Mouse (Mus musculus) cortical plate, adult 2 months (tissue): ENCODE data around the gene Tle4. TPM values are rescaled to one million over a fixed set of nuclear protein-coding genes. Genes with fewer than 3 reads are reported as not detected.

Experiments
- H3K27ac ChIP-seq: fragments of 200-500 bp; 2 replicates; pipeline ENCODE4 v1.5.1; 2012; ENCODE audit warnings: low read length, control low read depth, inconsistent platforms; ENCODE audit not compliant: insufficient read depth
- H3K4me1 ChIP-seq: fragments of 200-500 bp; 2 replicates; pipeline ENCODE4 v1.6.1; 2011; ENCODE audit warnings: low read length; ENCODE audit not compliant: control insufficient read depth, insufficient read depth
- H3K4me3 ChIP-seq: fragments of 200-500 bp; 2 replicates; pipeline ENCODE4 v1.5.1; 2011; ENCODE audit warnings: mild to moderate bottlenecking, low read length, control low read depth; ENCODE audit not compliant: insufficient read depth
- CTCF ChIP-seq: fragments of 200-500 bp; IDR thresholded peaks from 2 replicates; pipeline ENCODE4 v1.5.1; 2011; ENCODE audit warnings: mild to moderate bottlenecking, control low read depth, low read length; ENCODE audit not compliant: insufficient read depth; ENCODE audit errors: extremely low read depth
- POLR2A ChIP-seq: fragments of 200-500 bp; IDR thresholded peaks from 2 replicates; pipeline ENCODE4 v1.6.1; 2011; ENCODE audit warnings: mild to moderate bottlenecking, low read length, control low read depth; ENCODE audit not compliant: insufficient read depth; ENCODE audit errors: extremely low read depth
- polyA plus RNA-seq: library from polyadenylated mRNA; depleted of rRNA; stranded (reverse); fragments of >200 nt; gene quantifications from 2 replicates; pipeline ENCODE4 v1.2.3, GENCODE M21; 2012

Gene Tle4
- polyA plus RNA-seq, 1 experiment, result 34.2 TPM

- H3K4me1 ChIP-seq, result no peaks in the 10 kb centered on the region
- H3K4me3 ChIP-seq, result no peak overlapping the region
- H3K27ac ChIP-seq, result no peak overlapping the region
- TF ChIP-seq POLR2A, result no peak
- no peak for TF ChIP-seq CTCF
Measured at GRCm38 (mm10) chr19:14447474-14447873, 150.4 kb downstream of the Tle4 start.

DNA sequence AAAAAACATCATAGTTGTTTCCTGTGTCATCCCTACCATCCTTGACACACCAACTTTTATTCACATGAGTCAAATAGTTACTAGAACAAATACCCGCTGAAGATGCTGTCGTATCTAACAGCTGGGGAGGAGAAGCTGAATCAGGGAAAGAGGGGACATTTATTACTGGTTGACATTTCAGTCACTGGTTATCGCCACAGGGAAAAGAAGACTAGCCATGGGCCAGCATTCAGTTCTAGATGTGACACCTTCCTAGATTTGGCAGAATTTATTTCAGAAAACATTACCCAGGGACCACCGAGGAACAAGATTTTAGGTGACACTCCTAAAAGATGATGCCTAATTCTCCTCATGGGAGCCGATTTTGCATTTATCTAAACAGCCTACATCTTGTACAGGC lies 156.0 kb downstream of the Tle4 start:
- no peaks in the 10 kb centered on the region for H3K4me1 ChIP-seq
- TF ChIP-seq POLR2A (no peak), CTCF (no peak)
- H3K27ac ChIP-seq, result no peak overlapping the region
- H3K4me3 ChIP-seq, result no peak overlapping the region

GRCm38 (mm10) chr19:14437226-14437625 lies 160.6 kb downstream of the Tle4 start:
- TF ChIP-seq POLR2A (no peak), CTCF (no peak)
- Histone ChIP-seq H3K27ac (no peak overlapping the region), H3K4me1 (no peaks in the 10 kb centered on the region; the same call in 1 of the 2 replicates), H3K4me3 (no peak overlapping the region)

DNA sequence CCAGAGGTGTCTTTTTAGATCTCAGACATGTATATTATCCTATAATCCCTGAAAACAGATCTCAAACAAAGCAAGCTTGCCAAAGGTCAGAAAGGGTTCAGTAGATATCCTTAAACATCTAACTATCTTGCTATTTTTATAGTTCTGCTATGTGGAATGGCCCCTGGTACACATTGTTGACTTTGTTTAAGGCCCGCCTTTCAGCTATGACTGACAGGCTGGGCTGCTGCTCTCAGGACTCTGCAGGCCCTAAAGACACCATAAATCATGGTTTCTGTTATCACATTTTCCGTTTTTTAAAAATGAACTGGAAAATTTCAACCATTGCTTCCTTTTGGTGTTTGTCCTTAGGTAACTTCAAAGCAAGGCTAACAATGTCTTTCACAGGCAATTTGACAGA lies 161.3 kb downstream of the Tle4 start:
- Histone ChIP-seq H3K4me3 (no peak overlapping the region), H3K27ac (no peak overlapping the region), H3K4me1 (no peaks in the 10 kb centered on the region; the same call in 1 of the 2 replicates)
- no peak for TF ChIP-seq POLR2A
- TF ChIP-seq CTCF, result no peak

- Histone ChIP-seq H3K4me1 (no peaks in the 10 kb centered on the region; the same call in 1 of the 2 replicates), H3K27ac (no peak overlapping the region), H3K4me3 (no peak overlapping the region)
- TF ChIP-seq POLR2A (no peak), CTCF (no peak)
Measured at GRCm38 (mm10) chr19:14435681-14436376, 162.0 kb downstream of the Tle4 start.

- no peaks in the 10 kb centered on the region; the same call in 1 of the 2 replicates for H3K4me1 ChIP-seq
- no peak overlapping the region for H3K27ac ChIP-seq
- no peak for TF ChIP-seq CTCF
- TF ChIP-seq POLR2A, result no peak
- H3K4me3 ChIP-seq, result no peak overlapping the region
Measured at GRCm38 (mm10) chr19:14433900-14434299, 164.0 kb downstream of the Tle4 start.

GRCm38 (mm10) chr19:14432436-14432835 lies 165.4 kb downstream of the Tle4 start:
- Histone ChIP-seq H3K4me1 (no peaks in the 10 kb centered on the region; the same call in 1 of the 2 replicates), H3K27ac (no peak overlapping the region), H3K4me3 (no peak overlapping the region)
- TF ChIP-seq CTCF (no peak), POLR2A (no peak)

DNA sequence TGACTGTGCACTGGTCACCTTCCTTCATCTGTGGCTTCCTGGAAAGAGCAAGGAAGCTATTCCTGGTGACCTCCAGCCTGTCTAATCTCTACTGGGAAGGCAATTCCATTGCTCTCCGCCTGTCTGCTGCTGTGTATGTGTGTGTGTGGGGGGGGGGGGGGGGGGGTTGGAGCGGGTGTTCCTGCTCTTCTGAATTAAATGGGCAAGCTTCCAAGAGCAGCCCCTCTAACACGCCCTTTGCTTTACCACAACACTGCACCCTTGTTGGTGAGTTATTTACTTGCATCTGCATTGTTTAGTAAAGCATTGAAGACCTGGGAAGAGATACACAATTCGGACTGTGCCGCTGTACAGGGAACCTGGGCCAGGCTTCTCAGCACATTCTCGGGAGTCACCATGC lies 170.9 kb downstream of the Tle4 start:
- TF ChIP-seq CTCF, result no peak
- Histone ChIP-seq H3K27ac (no peak overlapping the region), H3K4me3 (no peak overlapping the region), H3K4me1 (no peaks in the 10 kb centered on the region)

- TF ChIP-seq CTCF, result no peak
- TF ChIP-seq POLR2A, result no peak
- no peak overlapping the region for H3K4me3 ChIP-seq
Measured at GRCm38 (mm10) chr19:14426244-14426868, 171.5 kb downstream of the Tle4 start.

GRCm38 (mm10) chr19:14425122-14425521 lies 172.7 kb downstream of the Tle4 start:
- Histone ChIP-seq H3K4me3 (no peak overlapping the region), H3K27ac (no peak overlapping the region), H3K4me1 (no peaks in the 10 kb centered on the region)
- no peak for TF ChIP-seq POLR2A
- TF ChIP-seq CTCF, result no peak

More at GRCm38 (mm10) chr19:14426244-14426868, 171.5 kb downstream of the Tle4 start:
- no peak overlapping the region for H3K27ac ChIP-seq
- no peaks in the 10 kb centered on the region for H3K4me1 ChIP-seq
